Mouse (Mus musculus): ENCODE measurements around the gene Gm11060.

Gm11060 gene

DNA sequence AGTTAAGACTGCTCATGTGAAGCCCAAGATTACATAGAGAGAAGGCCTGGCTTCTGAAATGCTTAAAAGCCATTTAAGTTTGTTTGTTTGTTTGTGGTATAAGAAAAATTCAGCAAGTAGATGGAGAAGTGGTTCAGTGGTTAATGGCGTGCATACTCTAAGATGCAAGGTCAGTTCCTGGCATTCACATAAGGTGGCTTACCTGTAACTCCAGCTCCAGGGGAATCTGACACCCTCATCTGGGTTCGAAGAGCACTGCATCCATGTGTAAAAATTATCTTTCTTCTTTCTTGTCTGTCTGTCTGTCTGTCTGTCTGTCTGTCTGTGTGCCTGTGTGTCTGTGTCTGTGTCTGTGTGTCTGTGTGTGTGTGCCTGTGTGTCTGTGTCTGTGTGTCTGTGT, at the start of gene Gm11060:
Gm11060 (plus strand) TSS at position 301 of the 400 bp plus-strand sequence.
- no peak for DNase-seq

DNA sequence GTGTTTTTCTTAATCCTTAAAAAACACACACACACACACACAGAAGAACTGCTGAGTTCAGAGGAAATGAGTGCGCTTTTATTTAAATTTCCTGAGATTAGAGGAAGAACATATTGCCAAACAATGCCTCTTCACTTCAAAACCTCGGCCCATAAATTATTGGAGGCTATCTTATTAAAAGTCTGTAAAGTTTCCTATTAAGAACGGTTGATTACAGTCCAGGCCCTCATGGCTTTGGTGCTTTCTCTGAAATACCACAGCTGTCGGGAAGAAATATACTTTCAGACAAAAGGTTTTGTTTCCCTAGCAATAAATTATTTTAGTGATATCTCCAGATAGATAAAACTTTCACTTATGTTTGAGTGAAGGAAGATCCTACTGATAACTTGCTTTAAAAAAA, 48.7 kb upstream of the Gm11060 start:
- no peak for DNase-seq

DNA sequence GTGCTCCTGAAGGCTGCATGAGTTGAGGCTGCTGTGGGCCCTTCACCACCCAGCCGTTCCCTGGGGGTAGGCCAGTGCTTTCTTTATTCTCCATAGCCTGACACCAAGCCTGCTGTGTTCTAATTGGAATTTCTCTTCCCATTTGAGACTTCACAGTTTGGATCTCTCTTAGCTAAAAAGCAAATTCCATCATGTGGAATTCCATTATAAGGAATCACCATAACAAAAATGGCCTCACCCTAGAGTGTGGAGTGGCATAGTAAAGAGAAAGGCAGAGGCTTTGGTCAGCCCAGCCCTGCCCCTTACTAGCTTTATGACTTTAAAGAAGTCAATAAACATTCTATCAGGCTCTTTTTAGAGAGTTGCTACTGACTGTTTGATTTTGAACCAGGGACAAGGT, 43.5 kb upstream of the Gm11060 start:
- DNase-seq: no peak

DNA sequence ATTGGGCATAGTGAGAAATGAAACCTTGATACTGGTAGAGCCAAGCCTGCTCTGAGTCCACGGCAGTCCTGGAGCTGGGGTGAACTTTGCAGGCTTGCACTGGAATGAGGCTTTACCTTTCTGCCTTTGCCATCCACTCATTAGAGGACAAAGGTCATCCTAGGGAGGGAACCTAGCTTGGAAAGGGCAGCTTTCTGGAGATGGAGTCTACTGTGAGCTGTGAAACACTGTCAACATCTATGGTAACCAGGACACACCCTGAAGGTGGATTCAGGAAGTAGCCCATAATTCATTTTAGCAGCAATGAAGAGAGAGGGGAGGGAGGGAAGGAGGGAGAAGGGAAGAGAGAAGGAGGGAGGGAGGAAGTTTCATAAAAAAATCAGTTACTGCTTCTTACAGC, 36.3 kb upstream of the Gm11060 start:
- DNase-seq: no peak

DNA sequence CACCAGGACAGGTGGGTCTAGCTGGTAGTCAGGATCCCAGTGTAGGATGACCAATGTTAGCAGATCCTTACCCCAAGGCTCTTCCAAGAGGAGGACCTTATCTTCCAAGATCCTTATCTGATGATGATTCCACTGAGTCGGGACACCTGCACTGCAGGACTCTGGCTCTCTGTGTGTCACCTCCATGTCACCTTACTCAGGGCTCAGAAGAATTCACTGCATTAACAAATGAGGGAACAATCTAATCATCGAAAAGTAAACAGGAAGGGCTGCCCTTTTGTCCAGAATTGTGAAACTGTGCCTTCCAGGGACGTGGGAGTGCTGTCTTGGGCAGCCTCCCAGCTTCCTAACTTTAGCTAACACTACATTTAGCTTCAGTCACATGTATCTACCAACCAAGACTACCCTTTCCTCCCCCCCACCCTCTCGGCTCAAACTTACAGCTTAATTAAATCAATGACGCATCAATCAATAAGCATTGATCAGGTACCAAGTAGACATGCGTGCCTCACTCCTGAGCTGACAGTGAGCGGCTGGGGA, 33.2 kb upstream of the Gm11060 start:
- no peak for DNase-seq

DNA sequence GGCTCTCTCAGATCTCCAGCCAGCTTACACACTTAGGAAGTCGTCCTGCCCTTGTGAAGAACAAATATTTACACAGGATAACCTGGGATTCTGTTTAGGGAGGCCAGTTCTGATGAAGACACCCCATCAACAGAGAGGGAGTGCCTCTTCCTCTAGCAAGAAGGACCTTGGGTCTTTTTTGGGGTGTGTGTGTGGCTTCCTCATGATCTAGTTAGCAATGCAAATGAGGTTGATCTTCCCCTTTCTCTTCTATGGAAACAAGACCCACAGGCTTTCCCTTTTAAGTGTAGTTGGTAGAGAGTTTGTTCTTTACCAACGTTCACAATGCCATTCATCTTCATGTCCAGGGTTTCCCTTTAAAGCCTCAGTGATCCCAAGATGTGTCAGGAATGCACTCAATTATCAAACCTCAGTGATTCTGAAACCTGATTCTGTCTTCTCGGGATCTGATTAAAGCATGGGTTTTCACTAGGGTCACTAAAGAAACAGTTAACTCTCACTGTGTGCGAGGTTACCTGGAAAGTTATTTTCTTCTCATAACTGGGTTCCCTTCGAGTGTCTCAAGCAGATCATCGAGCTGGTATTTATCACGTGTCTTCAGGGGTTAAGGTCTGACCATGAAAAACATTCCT, 29.0 kb upstream of the Gm11060 start:
- DNase-seq: no peak

DNA sequence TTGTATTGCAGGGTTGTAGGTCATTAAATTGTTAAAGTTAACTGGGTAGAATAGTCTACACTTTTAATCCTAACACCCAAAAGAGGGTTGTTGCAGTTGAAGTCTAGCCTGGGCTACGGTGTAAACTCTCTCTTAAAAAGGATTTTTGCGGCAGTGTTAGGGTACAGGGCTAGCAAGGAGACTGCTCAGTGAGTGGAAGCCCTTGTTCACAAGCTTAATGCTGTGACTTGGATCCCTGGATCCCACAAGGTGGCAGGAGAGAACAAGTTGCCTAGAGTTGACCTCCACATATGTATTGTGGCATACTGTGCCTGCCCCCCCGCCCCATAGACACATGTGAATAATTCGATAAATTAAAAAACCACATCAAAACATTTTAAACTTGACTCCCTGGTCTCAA, 19.3 kb upstream of the Gm11060 start:
- no peak for DNase-seq

DNA sequence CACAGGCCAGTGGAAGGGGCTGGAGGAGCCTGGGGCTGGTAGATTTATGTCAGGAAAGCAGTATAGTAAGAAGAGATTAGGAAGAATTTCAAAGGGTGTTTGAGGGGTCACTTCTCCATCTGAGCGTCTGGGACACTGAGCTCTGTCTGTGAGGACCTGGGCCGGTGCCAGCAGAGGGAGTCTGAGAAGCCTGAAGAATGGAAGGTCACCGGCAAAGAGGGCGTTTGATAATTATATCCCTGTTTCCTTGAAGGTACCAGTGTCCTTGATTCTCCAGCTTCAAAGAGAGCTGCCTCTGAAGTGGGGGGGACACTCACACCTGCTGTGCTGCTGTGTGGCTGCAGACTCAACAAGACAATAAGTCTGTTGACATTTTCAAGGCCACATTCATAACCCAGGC, 17.6 kb upstream of the Gm11060 start:
- no peak for DNase-seq

DNA sequence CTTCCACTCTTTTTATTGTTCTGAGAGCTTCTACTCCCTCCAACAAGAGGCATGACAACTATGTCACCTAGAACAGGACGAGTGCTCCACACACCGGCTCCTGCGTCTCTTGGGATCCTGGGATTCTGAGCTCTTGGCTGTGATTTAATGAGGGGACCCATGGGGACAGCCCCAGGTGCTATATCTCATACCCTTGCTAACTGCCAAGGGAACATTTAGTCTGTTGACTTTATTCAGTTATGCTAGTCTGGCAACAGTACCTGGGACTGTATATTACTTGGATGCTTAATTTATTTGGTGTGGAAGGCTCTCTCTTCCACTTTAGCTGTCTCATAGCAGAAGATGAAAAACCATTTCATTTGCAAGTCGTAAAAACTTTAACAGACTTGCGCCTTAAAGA, 16.0 kb upstream of the Gm11060 start:
- DNase-seq: no peak

DNA sequence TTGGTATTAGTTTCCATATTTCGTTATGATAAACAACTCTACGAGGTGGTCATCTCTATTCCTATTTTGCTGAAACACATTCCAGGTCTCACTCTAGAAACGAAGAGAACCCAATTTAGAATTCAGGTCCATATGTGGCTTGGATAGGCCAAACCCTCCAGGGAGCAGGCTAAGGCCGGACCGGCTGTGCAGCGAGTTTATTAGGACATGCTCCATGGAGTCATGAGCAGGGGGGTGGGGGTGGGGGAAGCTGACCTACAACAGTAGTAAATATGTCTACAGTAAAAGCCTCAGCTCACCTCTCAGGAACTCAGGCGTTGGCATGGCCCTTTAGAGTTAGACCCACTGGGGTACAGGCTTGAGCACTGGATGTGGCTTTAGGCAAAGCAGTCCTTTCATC, 14.7 kb upstream of the Gm11060 start:
- DNase-seq: no peak

DNA sequence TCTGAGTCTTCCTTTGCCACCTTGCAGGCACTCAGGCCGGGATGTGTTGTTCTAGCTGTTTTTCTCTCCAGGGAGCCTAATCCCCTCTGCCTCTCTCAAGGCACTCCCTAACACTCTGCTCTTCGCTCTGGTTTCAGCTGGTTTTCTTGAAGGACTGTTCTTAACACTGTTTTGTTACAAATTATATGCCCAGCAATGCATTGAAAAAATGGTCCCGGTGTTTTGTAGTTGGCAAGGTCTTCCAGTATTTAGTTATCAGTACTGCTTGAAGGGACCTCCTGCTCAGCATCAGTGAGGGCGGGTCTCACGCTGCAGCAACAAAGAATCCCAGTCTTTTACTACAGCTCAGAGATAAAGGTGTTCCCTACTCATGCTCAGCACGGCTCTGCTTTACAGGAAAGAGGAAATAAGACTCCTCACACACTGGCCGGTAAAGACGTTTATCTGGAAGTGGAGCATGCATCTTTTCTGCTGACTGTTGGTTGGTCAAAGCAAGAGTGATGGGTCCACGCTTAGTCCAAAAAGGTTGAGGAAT, 9.5 kb upstream of the Gm11060 start:
- no peak for DNase-seq

DNA sequence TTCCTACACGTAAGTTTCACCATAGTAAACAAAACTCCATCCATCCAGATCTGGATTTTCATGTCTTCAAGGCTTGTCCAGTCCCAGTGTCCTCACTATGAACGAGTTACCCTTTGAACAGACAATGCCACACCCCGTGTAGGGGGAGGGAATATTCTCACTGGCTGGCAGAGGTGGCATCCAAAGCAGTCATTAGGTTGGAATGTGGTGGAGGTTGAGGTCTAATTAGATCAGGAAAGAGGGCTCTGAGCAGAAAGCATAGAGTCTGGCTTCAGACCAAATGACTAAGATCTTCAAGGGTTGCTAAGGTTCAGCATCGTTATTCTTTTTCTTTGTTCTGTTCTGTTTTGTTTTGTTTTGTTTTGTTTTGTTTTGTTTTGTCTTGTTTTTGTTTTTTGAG, 7.8 kb upstream of the Gm11060 start:
- no peak for DNase-seq

DNA sequence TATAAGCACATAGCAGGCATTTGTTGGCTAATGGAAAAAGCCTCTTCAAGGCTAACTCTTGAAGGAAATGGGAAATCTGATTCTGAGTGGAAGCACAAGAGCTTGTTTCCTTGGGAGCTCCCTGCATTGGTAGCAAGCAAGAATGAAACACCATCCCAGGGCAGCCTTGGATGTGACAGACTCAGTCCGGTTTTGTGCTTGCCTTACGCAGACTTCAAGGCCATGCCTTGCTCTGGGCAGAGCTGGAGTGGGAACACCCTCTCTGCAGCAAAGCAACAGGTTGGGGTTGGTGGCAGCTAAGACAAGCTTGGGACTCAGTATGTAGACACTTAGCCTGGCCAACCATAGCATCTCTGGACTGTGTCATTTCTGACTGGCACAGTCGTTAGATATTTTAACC, 5.7 kb upstream of the Gm11060 start:
- DNase-seq: no peak

DNA sequence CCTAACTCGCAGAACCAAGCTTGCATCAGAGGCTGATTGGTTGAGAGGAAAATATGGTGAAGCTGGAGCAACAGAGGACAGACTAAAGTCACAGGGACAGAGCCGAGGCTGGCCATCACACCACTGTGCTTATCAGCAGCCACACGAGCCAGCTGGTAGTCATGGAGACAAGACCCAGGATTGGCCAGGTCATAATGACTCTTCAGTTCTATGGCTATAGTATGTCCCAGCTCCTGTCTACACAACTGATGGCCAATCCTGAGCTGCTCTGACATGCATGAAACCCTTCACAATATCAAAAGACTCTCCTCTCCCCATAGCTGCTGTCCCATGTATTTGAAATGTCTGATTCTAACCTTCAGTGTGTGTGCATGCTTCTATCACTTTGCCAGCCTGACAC, 3.8 kb upstream of the Gm11060 start:
- DNase-seq: no peak

DNA sequence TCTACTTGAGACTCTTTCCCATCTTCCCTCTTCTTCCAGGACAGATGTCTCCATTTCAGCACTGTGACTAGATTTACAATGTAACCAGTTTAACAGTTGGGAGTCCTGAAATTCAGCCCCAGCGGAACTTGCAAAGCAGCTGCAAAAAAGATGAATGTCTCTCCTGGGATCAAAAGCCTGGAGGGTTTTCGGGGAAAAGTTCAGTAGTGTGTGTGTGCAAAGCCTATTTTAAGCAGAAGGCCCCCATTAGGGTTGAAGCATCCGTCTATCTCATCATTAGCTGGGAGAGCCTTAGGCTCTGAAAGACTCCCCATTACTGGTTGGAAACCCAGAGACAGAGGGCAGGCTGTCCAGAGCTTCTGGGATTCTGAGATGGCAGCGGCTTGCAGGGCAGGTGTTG, 2.7 kb upstream of the Gm11060 start:
- no peak for DNase-seq

DNA sequence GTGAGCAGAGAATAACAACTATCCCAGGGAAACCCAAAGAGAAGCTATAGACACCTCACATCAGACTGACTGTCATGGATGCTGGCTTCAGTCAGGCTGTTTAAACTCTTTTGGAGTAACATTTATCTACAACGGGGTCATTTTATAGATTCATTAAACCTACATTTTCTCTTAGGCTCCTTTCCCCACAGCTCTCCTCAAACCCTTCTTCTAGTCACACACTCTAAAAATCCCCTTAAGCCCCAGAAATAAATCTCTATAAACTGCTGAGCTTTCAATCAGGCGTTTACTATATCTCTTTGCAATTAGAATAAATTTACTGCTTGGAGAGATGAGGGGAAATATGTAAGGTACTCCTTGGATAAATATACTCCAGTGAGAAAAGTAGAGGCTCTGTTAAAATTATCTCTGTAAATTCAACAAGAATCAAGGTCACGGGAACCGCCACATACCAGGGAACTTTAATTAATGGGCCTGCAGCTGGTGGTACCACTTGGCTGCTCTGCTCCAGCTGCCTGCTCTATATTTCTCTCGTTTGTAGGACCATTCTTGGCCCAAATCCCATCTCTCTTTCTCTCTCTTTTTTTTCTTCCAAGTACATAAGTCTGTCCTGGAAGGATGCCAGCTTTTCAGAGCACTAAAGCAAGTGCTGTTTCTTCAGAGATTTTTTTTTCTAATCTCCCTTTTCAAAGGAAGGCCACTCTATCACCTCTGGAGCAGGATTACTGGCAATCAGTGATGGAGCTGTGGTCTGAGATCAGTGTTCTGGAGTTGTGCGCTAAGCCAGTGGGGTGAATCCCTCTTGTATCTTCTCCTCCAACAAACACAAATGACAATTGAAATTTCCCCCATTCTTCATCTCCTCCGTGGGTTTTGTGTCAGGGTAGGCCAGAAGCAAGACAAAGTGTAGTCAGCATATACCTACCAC, 2.0 kb upstream of the Gm11060 start:
- no peak for DNase-seq

DNA sequence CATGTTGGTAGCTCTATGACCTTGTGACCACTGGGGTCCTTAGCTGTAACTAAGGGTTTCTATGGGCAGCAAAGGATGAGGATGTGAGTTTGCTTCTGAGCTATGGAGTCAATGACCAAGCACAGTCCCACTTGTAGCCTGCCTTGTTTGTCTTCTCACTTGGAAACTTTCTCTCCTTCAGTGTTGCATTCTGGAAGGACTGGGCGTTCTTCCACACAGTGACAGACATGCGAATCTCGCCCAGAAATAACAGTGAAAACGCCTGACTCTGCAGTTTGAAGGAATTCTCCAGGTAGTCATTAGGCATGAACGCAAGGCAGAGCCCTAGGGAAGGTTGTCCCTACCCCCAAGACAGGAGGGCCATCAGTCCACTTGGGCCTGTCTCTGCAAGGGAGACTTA, 827 bp upstream of the Gm11060 start:
- no peak for DNase-seq

DNA sequence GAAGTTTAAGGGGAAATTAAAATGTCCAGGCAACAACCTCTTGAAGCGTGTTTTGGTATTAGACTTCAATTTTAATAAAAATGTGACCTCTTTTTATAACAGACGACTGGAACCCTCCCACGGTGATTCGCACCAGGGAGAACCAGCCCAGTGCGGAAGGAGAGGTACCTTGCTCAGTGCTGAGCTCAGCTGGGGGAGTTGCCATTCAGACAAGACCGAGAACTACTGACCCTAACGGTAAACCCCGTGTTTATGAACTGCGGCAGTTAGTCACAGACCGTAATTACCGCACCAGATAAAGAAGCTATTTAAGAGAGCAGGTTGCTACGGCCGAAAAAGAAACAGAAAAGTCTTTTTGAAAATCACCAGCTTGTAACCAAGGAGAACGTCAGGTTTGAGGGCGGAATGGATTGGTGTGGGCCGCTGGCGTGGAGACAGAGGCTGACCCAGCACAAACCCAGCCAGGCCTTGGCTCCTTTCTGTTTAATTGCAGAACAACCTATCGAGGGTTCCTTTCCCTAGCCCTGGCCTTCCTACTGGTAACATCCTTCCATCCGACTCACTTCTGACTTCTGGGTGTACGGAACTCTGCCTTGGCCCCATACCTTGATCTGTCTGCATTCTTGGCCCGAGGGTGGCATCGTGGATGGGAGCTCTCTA, 5.6 kb downstream of the Gm11060 start:
- DNase-seq: no peak

DNA sequence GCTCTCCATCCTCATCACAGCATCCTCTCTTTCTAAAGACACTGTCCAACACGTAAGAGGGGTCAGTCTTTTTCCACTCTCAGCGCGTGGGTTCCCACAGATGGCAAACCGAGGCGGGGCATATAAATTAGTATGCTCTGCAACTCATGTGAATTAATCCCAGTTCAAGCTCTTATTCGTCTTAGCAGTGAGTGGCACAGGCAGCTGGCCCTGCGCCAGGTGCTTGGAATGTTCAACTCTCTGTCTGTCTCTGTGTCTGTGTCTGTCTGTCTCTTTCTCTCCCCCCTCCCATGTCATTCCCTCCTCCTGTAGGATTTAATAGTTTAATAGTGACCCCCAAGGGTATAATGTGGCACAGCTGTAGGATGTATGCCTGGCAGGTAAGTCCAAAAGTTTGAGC, 7.6 kb downstream of the Gm11060 start:
- DNase-seq: peak in 1 of 2 experiments; percentile 28

DNA sequence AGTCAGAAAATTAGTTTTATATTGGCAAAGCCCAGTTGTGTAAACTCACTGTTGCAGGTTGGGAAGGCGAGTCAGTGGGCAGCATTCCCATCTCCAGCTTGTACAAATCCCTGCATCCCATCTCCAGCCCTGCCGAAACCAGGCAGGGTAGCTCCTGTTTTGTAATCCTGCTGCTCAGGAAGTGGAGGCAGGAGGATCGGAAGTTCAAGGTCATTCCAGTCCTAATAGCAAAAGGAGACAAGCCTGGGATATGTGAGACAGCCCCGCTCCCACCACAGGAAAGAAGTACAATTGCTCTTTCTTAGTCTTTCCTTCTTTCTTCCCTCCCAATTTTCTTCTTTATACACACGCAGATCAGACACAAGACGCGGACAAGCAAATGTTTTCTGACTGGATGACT, 8.7 kb downstream of the Gm11060 start:
- DNase-seq: no peak

DNA sequence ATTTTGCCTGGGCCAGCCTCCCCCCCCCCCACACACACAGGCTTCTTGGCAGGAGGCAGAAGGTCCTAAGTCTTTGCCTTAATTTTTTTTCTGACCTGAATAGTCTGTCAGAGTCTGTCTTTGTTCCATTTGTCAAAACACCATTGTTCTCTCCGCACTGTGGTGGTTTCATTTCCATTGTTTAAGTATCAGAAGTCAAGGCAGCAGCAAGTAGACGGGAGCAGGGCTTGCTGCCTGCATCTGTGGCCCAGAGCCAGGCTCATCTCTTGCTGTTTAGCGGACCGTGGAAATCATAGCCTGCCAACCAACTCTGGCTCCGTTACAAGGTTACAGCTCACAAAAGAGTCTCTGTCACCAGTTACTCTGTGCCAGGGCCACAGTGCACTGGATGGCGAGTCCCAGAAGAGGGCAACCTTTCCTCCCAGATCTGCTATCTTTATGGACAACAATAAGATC, 16.9 kb downstream of the Gm11060 start:
- peak; percentile 67 to 84 for DNase-seq

DNA sequence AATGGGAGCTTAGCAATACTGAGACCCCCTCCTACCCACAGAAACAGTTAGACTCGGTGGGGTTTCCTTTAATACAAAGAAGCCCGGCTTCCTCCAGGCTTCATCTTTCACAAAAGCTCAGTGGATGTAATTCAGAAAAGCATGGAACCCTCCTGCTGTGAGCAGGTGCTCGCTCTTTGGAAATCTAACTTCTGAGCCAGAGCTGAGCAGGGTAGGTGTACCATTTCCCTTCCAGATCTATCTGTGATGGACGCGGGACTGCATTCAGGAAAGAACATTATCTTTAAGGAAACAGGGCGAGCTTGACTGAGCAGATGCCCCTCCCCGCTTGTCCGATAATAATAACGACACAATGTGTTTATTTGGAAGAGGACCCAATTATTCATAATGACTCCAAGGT, 22.3 kb downstream of the Gm11060 start:
- no peak for DNase-seq

DNA sequence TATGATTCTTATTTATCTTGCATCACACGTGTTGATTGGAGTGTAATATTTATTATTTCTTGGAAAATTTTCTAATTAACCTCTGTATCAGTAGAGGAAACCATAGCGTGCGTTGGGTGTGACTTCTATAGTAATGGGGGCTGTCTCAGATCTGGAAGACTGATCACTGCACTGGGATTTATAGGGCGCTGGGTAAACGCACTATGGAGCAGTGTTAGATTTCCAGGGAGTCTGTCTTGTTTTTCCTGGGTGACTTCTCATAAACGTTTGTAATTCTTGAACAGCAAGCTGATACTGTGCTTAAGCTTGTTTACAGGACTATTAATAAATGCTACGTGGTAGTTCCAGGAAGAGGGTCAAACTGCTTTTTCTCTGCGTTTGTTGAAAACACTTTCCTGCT, 25.9 kb downstream of the Gm11060 start:
- no peak for DNase-seq

Measured in lung, postnatal 4 days (tissue).